Mouse (Mus musculus): ENCODE results near the gene Anapc16.

Gene Anapc16

GRCm38 (mm10) chr10:59967309-59967942 is 35.5 kb downstream of the Anapc16 start:
- no peak for DNase-seq

- DNase-seq: no peak
These were observed 36.2 kb downstream of the Anapc16 start for GRCm38 (mm10) chr10:59966743-59967142.

GRCm38 (mm10) chr10:59965788-59966187 is 37.1 kb downstream of the Anapc16 start:
- no peak for DNase-seq

- no peak for DNase-seq
These were observed 37.6 kb downstream of the Anapc16 start for GRCm38 (mm10) chr10:59965362-59965695.

GRCm38 (mm10) chr10:59964504-59965361 is 38.2 kb downstream of the Anapc16 start:
- DNase-seq: peak; percentile 43

GRCm38 (mm10) chr10:59963609-59964008 is 39.3 kb downstream of the Anapc16 start:
- no peak for DNase-seq

GRCm38 (mm10) chr10:59959517-59959916 is 43.4 kb downstream of the Anapc16 start:
- no peak for DNase-seq

- DNase-seq: no peak
These were observed 44.5 kb downstream of the Anapc16 start for GRCm38 (mm10) chr10:59958458-59958857.

- DNase-seq: peak; percentile 66
These were observed 45.5 kb downstream of the Anapc16 start for GRCm38 (mm10) chr10:59957171-59958149.

- no peak for DNase-seq
These were observed 46.3 kb downstream of the Anapc16 start for GRCm38 (mm10) chr10:59956681-59957080.

GRCm38 (mm10) chr10:59953564-59954039 is 49.3 kb downstream of the Anapc16 start:
- no peak for DNase-seq

GRCm38 (mm10) chr10:59952781-59953563 is 50.0 kb downstream of the Anapc16 start:
- no peak for DNase-seq

GRCm38 (mm10) chr10:59952152-59952780 is 50.7 kb downstream of the Anapc16 start:
- DNase-seq: peak; percentile 65

- DNase-seq: peak; percentile 100
These were observed 51.5 kb downstream of the Anapc16 start, which contains the start of gene Ddit4 for GRCm38 (mm10) chr10:59951211-59952151. Gene Ddit4, minus strand, starts transcription at chr10:59951834.

GRCm38 (mm10) chr10:59950716-59951191 is 52.2 kb downstream of the Anapc16 start:
- DNase-seq: peak; percentile 73

GRCm38 (mm10) chr10:59949783-59950605 is 52.9 kb downstream of the Anapc16 start:
- DNase-seq: no peak

GRCm38 (mm10) chr10:59949255-59949648 is 53.7 kb downstream of the Anapc16 start:
- no peak for DNase-seq

- DNase-seq: no peak
These were observed 54.3 kb downstream of the Anapc16 start for GRCm38 (mm10) chr10:59948363-59949254.

Measured in right cerebral cortex, postnatal 4 days (tissue).